Mouse (Mus musculus) lung, postnatal 0 days (tissue): ENCODE data around the gene Nmnat2. TPM values are rescaled to one million over a fixed set of nuclear protein-coding genes. Genes with fewer than 3 reads are reported as not detected.
A peak's percentile ranks its signal among the peaks of the same experiment; 100 is the strongest.

Source experiments
- ATAC-seq: fragments of 200-750 bp; cut with Nextera tagmentation; 2 replicates; pipeline ENCODE4 v1.8.0; 2017; ENCODE audit warnings: moderate library complexity
- DNase-seq: peaks from one replicate; pipeline ENCODE4 v3.0.0-alpha.2; 2016; ENCODE audit warnings: low spot score
- H3K27ac ChIP-seq: fragments of 300-500 bp; sonication (generic); 2 replicates; pipeline ENCODE4 v1.5.1; 2014; ENCODE audit warnings: antibody characterized with exemption, mild to moderate bottlenecking, low read length, mixed read lengths
- H3K27me3 ChIP-seq: fragments of 300-500 bp; sonication (generic); replicated peaks from 2 replicates; pipeline ENCODE4 v1.6.1; 2014; ENCODE audit warnings: low read length, mixed read lengths; ENCODE audit not compliant: insufficient read depth
- H3K36me3 ChIP-seq: fragments of 300-500 bp; sonication (generic); 2 replicates; pipeline ENCODE4 v1.6.1; 2014; ENCODE audit warnings: low read length, mixed read lengths; ENCODE audit not compliant: insufficient read depth
- H3K4me1 ChIP-seq: fragments of 300-500 bp; sonication (generic); 2 replicates; pipeline ENCODE4 v1.6.1; 2014; ENCODE audit warnings: antibody characterized with exemption, low read depth, low read length, mixed read lengths; ENCODE audit not compliant: insufficient read depth
- H3K4me2 ChIP-seq: fragments of 300-500 bp; sonication (generic); replicated peaks from 2 replicates; pipeline ENCODE4 v1.6.1; 2014; ENCODE audit warnings: low read depth, mild to moderate bottlenecking, low read length, moderate library complexity, mixed read lengths
- H3K4me3 ChIP-seq: fragments of 300-500 bp; sonication (generic); 2 replicates; pipeline ENCODE4 v1.5.1; 2014; ENCODE audit warnings: low read depth, low read length
- H3K9ac ChIP-seq: fragments of 300-500 bp; sonication (generic); replicated peaks from 2 replicates; pipeline ENCODE4 v1.6.1; 2014; ENCODE audit warnings: low read depth, mild to moderate bottlenecking
- H3K9me3 ChIP-seq: fragments of 300-500 bp; sonication (generic); 2 replicates; pipeline ENCODE4 v1.6.1; 2016; ENCODE audit warnings: low read length, mixed read lengths
- CTCF ChIP-seq: IDR thresholded peaks from 2 replicates; pipeline ENCODE4 v1.5.1; 2016; ENCODE audit warnings: antibody characterized with exemption, mild to moderate bottlenecking
- EP300 ChIP-seq: IDR thresholded peaks from 2 replicates; pipeline ENCODE4 v1.6.1; 2016; ENCODE audit warnings: antibody characterized with exemption, mild to moderate bottlenecking, control low read depth
- WGBS: fragments of 180-500 bp; shearing (Covaris S2); extraction: QIAGEN DNeasy Blood & Tissue Kit; methylation state at CpG from one replicate; pipeline ENCODE4 v1.1.7; 2014; 5-methylcytosine and 5-hydroxymethylcytosine counted together
- polyA plus RNA-seq: library from polyadenylated mRNA; unstranded; fragments of >200 nt; fragmentation: Nextera tagmentation; extraction: Ambion mirVana; gene quantifications from 2 replicates; pipeline ENCODE4 v1.2.1, GENCODE M21; 2015

Gene Nmnat2
- polyA plus RNA-seq, 1 experiment from 2014 or later, result 4.8 TPM

DNA sequence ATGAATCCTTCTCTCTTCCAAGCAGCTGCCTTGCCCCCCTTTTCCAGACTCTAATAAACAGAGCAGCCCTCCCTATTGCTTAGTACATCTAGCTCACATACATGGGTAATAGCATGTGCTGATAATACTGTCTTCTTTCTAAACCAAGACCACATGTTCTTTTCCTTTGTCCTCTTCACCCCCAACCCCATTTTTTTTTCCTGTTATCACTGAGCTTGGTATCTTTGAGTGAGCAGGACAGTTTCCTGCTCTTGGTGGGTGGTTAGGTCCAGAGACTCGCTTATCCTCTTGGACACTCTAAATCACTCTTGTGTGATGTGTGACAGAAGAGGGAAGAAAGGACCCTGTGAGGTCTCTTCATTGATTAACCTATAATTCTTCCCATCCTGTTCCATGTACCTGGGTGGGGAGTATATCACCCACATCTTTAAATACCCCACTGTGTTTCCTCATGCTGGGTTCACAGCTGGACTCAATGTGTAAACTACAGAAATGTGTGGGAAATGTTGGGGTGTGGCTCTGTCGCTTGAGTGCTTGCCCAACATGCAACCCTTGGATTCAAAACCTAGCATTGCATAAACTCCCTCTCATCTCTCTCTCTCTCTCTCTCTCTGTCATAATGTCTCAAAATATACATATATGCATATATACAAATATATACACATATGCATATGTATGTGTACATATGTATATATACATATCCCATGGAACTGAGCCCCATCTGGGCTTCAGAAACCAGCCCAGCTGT lies 58.9 kb downstream of the Nmnat2 start:
- Histone ChIP-seq H3K27me3 (no peaks in the 10 kb centered on the region), H3K4me2 (no peak overlapping the region), H3K36me3 (no peaks in the 10 kb centered on the region), H3K4me1 (peaks cover 8% of the 10 kb centered on the region; the same call in 1 of the 2 replicates), H3K9me3 (no peaks in the 10 kb centered on the region), H3K4me3 (no peak overlapping the region), H3K9ac (no peak overlapping the region), H3K27ac (peak overlapping the region; percentile 8; the same call in 1 of the 2 replicates)
- DNase-seq (peak; percentile 59), ATAC-seq (peak; percentile 30; the same call in 1 of the 2 replicates)
- 32% methylated on average over 2 of the region's 2 CpGs for WGBS
- TF ChIP-seq CTCF, result no peak
- no peak for TF ChIP-seq EP300

DNA sequence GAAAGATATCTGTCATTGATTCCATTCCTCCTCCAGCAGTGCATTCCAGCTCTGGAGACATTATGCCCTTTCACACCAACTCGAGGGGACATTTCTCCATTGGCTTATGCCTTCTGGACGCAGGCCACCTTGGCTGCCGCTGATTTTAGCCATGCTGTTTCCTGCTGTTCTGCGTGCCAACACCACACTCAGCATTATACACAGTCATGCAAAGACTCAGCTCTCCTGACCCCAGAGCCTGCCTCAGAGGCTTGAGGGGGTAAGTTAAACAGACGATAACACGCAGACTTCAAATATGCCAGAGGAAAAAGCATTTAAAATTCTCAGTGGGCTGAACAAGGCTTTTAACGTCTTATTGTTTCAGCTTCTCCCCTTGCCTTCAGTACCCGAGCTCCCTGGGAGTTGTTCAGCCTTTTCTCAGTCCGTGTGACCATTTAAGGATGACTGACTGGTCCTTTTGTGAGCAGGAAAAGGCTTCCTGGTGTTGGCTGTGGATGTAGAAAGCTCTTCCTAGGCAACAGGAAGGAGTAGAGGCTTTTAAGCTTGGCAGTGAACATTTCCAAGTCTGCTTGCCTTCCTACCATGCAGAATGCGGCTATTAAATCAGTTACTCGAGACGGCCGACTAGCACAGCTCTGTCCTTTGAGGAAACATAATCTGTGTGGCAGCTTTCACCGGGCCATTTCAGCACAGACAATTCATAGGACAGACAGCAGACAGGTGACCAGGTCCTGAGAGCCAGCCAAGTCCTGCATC lies 59.8 kb downstream of the Nmnat2 start:
- DNase-seq (peak; percentile 84), ATAC-seq (peak; percentile 87)
- WGBS, result 19% methylated on average over 14 of the region's 14 CpGs
- Histone ChIP-seq H3K27me3 (no peaks in the 10 kb centered on the region), H3K36me3 (no peaks in the 10 kb centered on the region), H3K9ac (no peak overlapping the region), H3K9me3 (no peaks in the 10 kb centered on the region), H3K27ac (peak overlapping the region; percentile 54), H3K4me3 (no peak overlapping the region), H3K4me1 (peaks cover 8% of the 10 kb centered on the region; the same call in 1 of the 2 replicates), H3K4me2 (no peak overlapping the region)
- TF ChIP-seq EP300, result peak; percentile 16; the same call in 1 of the 2 replicates
- no peak for TF ChIP-seq CTCF

DNA sequence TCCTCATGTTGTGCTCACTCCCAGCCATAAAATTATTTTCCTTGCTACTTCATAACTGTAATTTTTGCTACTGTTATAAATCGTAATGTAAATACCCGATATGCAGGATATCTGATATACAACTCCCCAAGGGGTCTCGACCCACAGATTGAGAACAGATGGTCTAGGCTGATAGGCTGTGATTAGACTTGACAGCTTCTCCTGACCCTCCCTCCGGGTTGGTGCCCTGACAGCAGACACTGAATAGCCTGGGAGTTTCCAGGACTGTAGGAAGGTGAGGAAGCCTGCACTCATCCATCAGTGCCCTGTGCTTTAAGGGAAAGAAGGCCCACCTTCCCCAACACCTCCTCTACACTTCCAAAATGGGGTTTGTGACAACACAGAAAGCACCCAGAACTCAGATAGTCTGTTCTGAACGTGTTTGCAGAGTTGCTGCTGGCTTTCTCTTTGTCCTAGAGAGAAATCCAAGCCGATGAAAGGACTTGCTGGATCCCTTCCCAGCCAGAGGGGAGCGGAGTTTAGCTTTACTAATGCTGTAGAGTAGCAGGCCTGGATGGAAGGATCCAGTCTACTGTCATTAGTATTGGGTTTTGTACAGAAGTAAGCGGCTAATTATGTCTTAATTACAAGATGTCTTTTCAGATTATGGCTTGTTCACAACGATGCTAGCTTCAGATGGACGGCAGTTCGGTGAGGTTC lies 61.8 kb downstream of the Nmnat2 start:
- Histone ChIP-seq H3K36me3 (no peaks in the 10 kb centered on the region), H3K4me2 (no peak overlapping the region), H3K4me1 (peaks cover 8% of the 10 kb centered on the region; the same call in 1 of the 2 replicates), H3K4me3 (no peak overlapping the region), H3K9ac (no peak overlapping the region), H3K27ac (no peak overlapping the region), H3K9me3 (no peaks in the 10 kb centered on the region), H3K27me3 (no peaks in the 10 kb centered on the region)
- ATAC-seq, result no peak
- TF ChIP-seq CTCF, result peak; percentile 34; the same call in 1 of the 2 replicates
- TF ChIP-seq EP300, result no peak
- DNase-seq, result peak; percentile 44
- WGBS, result 53% methylated on average over 11 of the region's 11 CpGs

DNA sequence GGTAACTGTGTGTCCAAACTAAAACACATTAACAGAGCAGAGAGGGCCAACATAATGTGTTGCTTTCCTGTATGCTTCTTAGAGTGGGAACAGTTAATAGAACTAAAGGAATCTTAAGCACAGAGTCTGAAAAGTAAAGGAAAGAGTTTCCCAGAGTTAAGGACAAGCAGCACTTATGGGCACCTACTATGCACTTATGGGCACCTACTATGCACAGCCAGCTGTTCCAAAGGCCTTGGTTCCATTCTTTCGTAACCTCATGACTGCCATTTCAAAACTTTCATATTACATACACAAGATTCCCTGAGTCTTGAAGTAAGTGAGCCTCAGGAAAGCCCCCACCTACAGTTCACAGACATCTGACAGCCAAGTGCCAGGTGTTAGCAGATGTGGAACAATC lies 64.3 kb downstream of the Nmnat2 start:
- Histone ChIP-seq H3K27ac (no peak overlapping the region), H3K4me1 (peaks cover 8% of the 10 kb centered on the region; the same call in 1 of the 2 replicates), H3K27me3 (no peaks in the 10 kb centered on the region), H3K9me3 (no peaks in the 10 kb centered on the region), H3K4me3 (no peak overlapping the region), H3K4me2 (no peak overlapping the region), H3K9ac (no peak overlapping the region), H3K36me3 (no peaks in the 10 kb centered on the region)
- ATAC-seq (no peak), DNase-seq (no peak)
- WGBS, result 100% methylated on average over 1 of the region's 1 CpGs
- TF ChIP-seq EP300, result no peak
- TF ChIP-seq CTCF, result no peak

DNA sequence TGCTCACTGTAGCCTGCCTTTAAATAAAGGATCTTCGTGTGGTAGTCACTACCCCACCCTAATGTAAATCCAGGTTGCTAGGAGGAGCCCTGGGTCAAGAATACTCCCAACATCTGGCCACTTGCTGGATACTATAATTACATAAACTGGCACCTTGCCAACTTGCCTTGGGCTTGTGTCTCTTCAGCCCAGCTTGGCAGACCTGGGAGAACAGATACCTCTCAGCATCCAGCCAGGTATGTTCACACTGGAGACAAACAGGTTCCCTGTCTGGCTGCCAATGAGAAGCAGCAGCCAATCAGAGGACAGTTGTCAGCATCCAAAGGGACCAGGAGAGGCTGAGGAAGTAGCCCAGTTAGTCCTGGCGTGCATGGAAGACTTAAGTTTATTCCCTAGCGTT lies 64.8 kb downstream of the Nmnat2 start:
- no peaks in the 10 kb centered on the region for H3K27me3 ChIP-seq
- no peak overlapping the region for H3K4me3 ChIP-seq
- H3K9me3 ChIP-seq, result no peaks in the 10 kb centered on the region
- no peak overlapping the region for H3K9ac ChIP-seq
- TF ChIP-seq EP300, result no peak
- no peak overlapping the region for H3K4me2 ChIP-seq
- H3K4me1 ChIP-seq, result peaks cover 6% of the 10 kb centered on the region; the same call in 1 of the 2 replicates
- H3K36me3 ChIP-seq, result no peaks in the 10 kb centered on the region
- no peak overlapping the region for H3K27ac ChIP-seq
- 72% methylated on average over 3 of the region's 3 CpGs for WGBS
- ATAC-seq (no peak), DNase-seq (no peak)
